Mouse (Mus musculus) myocyte (in vitro differentiated cells): ENCODE results near the gene Mad2l2.

Experiments
- CEBPB ChIP-seq: IDR thresholded peaks from 2 replicates; pipeline ENCODE4 v1.6.1; 2011; ENCODE audit warnings: mild to moderate bottlenecking, moderate library complexity; ENCODE audit not compliant: poor library complexity, insufficient read depth, severe bottlenecking
- POLR2A ChIP-seq: IDR thresholded peaks from one replicate; pipeline ENCODE4 v1.6.1; 2011; ENCODE audit warnings: low read depth, mild to moderate bottlenecking, control low read depth, moderate library complexity; ENCODE audit not compliant: insufficient read length
- POLR2AphosphoS2 ChIP-seq: IDR thresholded peaks from one replicate; pipeline ENCODE4 v1.6.1; 2011; ENCODE audit warnings: low read depth, control low read depth; ENCODE audit not compliant: insufficient read length
- TCF12 ChIP-seq: IDR thresholded peaks from one replicate; pipeline ENCODE4 v1.6.1; 2011; ENCODE audit warnings: mild to moderate bottlenecking, control low read depth; ENCODE audit not compliant: poor library complexity, insufficient read depth, severe bottlenecking

- no peak for TF ChIP-seq POLR2A
- TF ChIP-seq POLR2AphosphoS2: no peak
- no peak for TF ChIP-seq CEBPB
- TF ChIP-seq TCF12: no peak
Observed at GRCm38 (mm10) chr4:148159544-148160435, 29.6 kb downstream of the Mad2l2 start.
